In the genomic region with DNA sequence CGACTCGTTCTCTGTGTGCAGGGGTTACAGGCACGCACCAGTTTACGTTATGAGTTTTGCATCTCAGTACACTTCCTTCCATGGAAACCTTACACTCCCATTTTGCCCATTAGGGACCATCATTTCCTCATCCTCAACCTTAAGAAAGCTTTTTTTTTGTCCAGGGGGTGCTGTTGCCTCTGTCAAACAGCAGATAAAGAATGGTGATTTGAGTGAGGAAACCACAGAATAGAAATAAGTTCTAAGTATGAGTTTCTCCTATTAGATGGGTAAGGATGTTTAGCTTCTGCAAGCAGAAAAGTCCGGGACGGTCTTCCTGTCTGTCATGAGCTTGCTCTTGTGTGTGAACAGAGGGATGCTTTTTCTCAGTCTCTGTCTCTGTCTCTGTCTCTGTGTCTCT, we compare ENCODE assay signal across 8 mouse cellular contexts. TPM values are rescaled to one million over a fixed set of nuclear protein-coding genes. Genes with fewer than 3 reads are reported as not detected.
DNase-seq lines count a peak whose midpoint lies in the region; ATAC-seq and TF ChIP-seq lines count a peak whose summit lies in the region.

No protein-coding gene starts in this region.

- H3K9ac ChIP-seq in limb, embryonic 15.5 days: no peak overlapping the region
- peak overlapping the region; percentile 97; the same call in 1 of the 2 replicates for H3K9ac ChIP-seq in stomach, postnatal 0 days (ENCODE audit: low read length)

- no peaks in the 10 kb centered on the region for H3K27me3 ChIP-seq in erythroblast, embryonic 14.5 days (ENCODE audit: control insufficient read depth)
- no peaks in the 10 kb centered on the region for H3K27me3 ChIP-seq in limb, embryonic 15.5 days
- H3K27me3 ChIP-seq in stomach, postnatal 0 days (ENCODE audit: control insufficient read depth, insufficient read depth, low read length): no peaks in the 10 kb centered on the region

- peak overlapping the region; percentile 71 for H3K4me2 ChIP-seq in limb, embryonic 15.5 days
- H3K4me2 ChIP-seq in stomach, postnatal 0 days (replicated peaks; ENCODE audit: low read depth): peak overlapping the region; percentile 88

- H3K36me3 ChIP-seq in erythroblast, embryonic 14.5 days (ENCODE audit: control insufficient read depth): peaks cover 6% of the 10 kb centered on the region
- no peaks in the 10 kb centered on the region for H3K36me3 ChIP-seq in limb, embryonic 15.5 days
- H3K36me3 ChIP-seq in stomach, postnatal 0 days (ENCODE audit: control insufficient read depth, insufficient read depth, low read length): no peaks in the 10 kb centered on the region

- no peak overlapping the region for H3K27ac ChIP-seq in limb, embryonic 15.5 days
- H3K27ac ChIP-seq in stomach, postnatal 0 days (replicated peaks): no peak overlapping the region

- peak overlapping the region; percentile 93 for H3K4me3 ChIP-seq in erythroblast, embryonic 14.5 days (replicated peaks)
- H3K4me3 ChIP-seq in limb, embryonic 15.5 days: peak overlapping the region; percentile 98
- H3K4me3 ChIP-seq in stomach, postnatal 0 days (ENCODE audit: low read depth, low read length): peak overlapping the region; percentile 88; the same call in 1 of the 2 replicates

- no peaks in the 10 kb centered on the region for H3K9me3 ChIP-seq in erythroblast, embryonic 14.5 days (ENCODE audit: control insufficient read depth, low read length)
- H3K9me3 ChIP-seq in limb, embryonic 15.5 days: no peaks in the 10 kb centered on the region
- no peaks in the 10 kb centered on the region for H3K9me3 ChIP-seq in stomach, postnatal 0 days (ENCODE audit: control insufficient read depth, low read length)

- DNase-seq in thymus, postnatal 0 days (ENCODE audit: low spot score): peak; percentile 26
- no peak for DNase-seq in thymus, postnatal 4 days
- DNase-seq in stomach, postnatal 0 days (ENCODE audit: low spot score): no peak
- no peak for DNase-seq in frontal cortex, postnatal 14 days (ENCODE audit: low spot score in 2 of 2)
- DNase-seq in lung, postnatal 4 days: no peak

- peak; percentile 38 for TF ChIP-seq CTCF in stomach, postnatal 0 days (IDR thresholded peaks at IDR 0.05; ENCODE audit: low read depth)

- ATAC-seq in erythroblast, adult 5-6 weeks (replicated peaks; ENCODE audit: low FRiP score, poor library complexity, severe bottlenecking): no peak
- no peak for ATAC-seq in limb, embryonic 15.5 days (ENCODE audit: insufficient number of reproducible peaks, low FRiP score, low TSS enrichment, low read depth)
- ATAC-seq in stomach, postnatal 0 days (ENCODE audit: low FRiP score, low TSS enrichment): no peak

- H3K4me1 ChIP-seq in erythroblast, embryonic 14.5 days (ENCODE audit: control insufficient read depth): peaks cover 33% of the 10 kb centered on the region
- peaks cover 5% of the 10 kb centered on the region for H3K4me1 ChIP-seq in limb, embryonic 15.5 days
- no peaks in the 10 kb centered on the region for H3K4me1 ChIP-seq in stomach, postnatal 0 days (replicated peaks; ENCODE audit: control insufficient read depth, insufficient read depth)

- TF ChIP-seq EP300 in stomach, postnatal 0 days (optimal IDR thresholded peaks at IDR 0.05): no peak

- WGBS in limb, embryonic 15.5 days: 67% methylated on average over 6 of the region's 6 CpGs
- 59% methylated on average over 6 of the region's 6 CpGs for WGBS in stomach, postnatal 0 days

RNA-seq across cellular contexts. Expression of a gene that starts 0.4 kb away (rescaled TPM):
- polyA plus RNA-seq in erythroblast, embryonic 14.5 days (2012): 0.70 and 0.84 TPM in 2 replicates
- total RNA-seq in erythroblast, adult 5-6 weeks (2015; ENCODE audit: low replicate concordance): 27.1 and 53.5 TPM in 2 replicates
- total RNA-seq in erythroblast, adult 5-6 weeks (2017; ENCODE audit: low replicate concordance): 53.4 and 60.5 TPM in 2 replicates
- 47.9 and 53.0 TPM in 2 replicates for polyA plus RNA-seq in thymus, postnatal 0 days (2015; fragmentation: Nextera tagmentation; extraction: Ambion mirVana)
- polyA plus RNA-seq in limb, embryonic 15.5 days (2015; fragmentation: Nextera tagmentation; extraction: Ambion mirVana): 33.8 and 39.3 TPM in 2 replicates
- polyA plus RNA-seq in stomach, postnatal 0 days (2015; fragmentation: Nextera tagmentation; extraction: Ambion mirVana): 23.3 and 26.9 TPM in 2 replicates

RNA-seq across cellular contexts. Expression of a gene that starts 0.7 kb away (rescaled TPM):
- not detected in 2 replicates for polyA plus RNA-seq in erythroblast, embryonic 14.5 days (2012)
- not detected in 2 replicates for total RNA-seq in erythroblast, adult 5-6 weeks (2015; ENCODE audit: low replicate concordance)
- total RNA-seq in erythroblast, adult 5-6 weeks (2017; ENCODE audit: low replicate concordance): not detected in 2 replicates
- not detected in 2 replicates for polyA plus RNA-seq in thymus, postnatal 0 days (2015; fragmentation: Nextera tagmentation; extraction: Ambion mirVana)
- polyA plus RNA-seq in limb, embryonic 15.5 days (2015; fragmentation: Nextera tagmentation; extraction: Ambion mirVana): not detected in 2 replicates
- polyA plus RNA-seq in stomach, postnatal 0 days (2015; fragmentation: Nextera tagmentation; extraction: Ambion mirVana): not detected in 2 replicates

Comparison
In these comparisons a context has a peak if more than half of its experiments do, and no peak if none do; other contexts are left out.
1. RNA of a gene that starts 0.4 kb away (polyA plus RNA-seq): 47.9 to 53.0 TPM in thymus, postnatal 0 days, 33.8 to 39.3 TPM in limb, embryonic 15.5 days and 23.3 to 26.9 TPM in stomach, postnatal 0 days; 0.70 to 0.84 TPM in erythroblast, embryonic 14.5 days; every median in the first group is over 10 times any median in the second.
2. Peak in every context shown above with its lines, with median percentiles within 50 percentile points of each other: H3K4me3 ChIP-seq.